Mouse (Mus musculus) spleen, postnatal 4 days (tissue): ENCODE measurements around the gene Gpc5.

Source experiments
- DNase-seq, 2 experiments: peaks; one replicate each; pipeline ENCODE4 v3.0.0; 2022; ENCODE audit warnings: low spot score in 2 of 2

Gene Gpc5

GRCm38 (mm10) chr14:116308541-116308940 lies 1216.5 kb downstream of the Gpc5 start:
- DNase-seq, result no peak

- no peak for DNase-seq
These were observed 1225.5 kb downstream of the Gpc5 start for GRCm38 (mm10) chr14:116317491-116317890.

- no peak for DNase-seq
These were observed 1244.2 kb downstream of the Gpc5 start for GRCm38 (mm10) chr14:116336182-116336581.

DNA sequence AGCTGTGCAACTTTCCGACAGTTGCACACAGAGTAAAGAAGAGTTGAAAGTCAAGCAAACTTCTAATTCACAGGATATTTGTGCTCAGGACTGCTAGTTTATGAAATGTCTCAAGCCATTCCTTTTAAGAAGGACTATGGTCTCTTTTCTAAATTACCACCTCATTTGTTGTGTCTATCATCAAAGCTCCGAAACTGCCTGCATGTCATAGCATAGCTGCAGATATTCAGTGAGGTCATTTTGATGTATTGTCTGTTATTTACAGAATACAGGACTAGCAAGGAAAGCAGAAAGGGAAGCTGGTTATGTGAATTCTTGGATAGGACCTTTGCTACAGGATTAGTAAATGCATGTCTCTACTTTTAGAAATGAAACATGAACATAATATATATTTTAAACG lies 1246.4 kb downstream of the Gpc5 start:
- DNase-seq, result no peak

DNA sequence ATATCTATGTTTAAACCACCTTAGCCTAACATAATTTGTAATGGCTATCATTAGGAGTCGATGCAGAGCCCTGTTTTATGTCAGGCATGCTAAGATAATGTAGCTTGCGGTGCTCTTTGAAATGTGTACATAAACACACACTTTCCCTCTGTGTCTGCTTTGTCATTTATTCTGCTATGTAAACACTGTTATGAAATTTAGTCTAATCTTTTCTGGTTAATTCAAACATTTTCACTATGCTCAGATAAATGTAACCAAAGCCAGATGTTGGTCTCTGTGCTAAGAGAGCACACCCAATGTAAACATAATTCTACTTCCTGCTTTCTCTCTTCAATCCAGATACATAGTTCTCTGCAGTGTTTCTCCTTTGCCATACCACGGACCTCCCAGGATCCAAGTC lies 1256.5 kb downstream of the Gpc5 start:
- DNase-seq, result no peak

DNA sequence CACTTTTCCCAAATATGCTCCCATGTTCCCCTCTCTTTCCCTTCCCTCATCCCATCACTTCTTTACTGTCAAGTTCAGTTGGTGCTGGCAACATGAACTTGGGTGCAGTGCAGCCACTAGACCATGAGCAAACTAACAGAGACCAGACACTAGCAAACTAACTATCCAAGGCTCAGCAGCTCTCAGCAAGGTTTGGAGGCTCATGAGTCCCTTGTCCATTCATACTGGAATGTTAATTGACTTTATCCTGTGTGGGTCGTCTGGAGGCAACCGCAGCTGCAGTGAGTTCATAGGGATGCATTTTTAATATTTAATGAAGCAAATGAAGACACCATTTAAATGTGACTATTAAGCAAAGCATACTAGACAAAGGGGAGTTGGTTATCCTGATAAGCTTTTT lies 1292.6 kb downstream of the Gpc5 start:
- no peak for DNase-seq

DNA sequence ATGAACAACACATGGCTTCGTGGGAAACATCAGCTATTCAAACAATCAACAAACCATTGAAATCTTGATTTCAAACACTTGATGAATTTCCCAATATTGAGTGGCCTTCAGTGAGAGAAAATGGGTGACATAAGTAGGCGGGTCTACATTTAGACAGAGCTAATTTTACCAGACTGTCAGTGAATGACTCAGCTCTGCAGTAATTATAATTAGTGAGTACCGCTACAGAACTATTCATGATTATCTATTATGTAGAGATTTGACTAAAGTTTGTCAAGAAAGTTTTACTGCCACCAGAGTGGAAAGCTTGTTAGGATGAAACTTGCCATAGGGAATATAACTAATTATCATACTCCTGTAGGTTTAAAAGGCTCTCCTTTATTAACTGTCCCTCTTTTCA lies 1323.5 kb downstream of the Gpc5 start:
- no peak for DNase-seq

DNA sequence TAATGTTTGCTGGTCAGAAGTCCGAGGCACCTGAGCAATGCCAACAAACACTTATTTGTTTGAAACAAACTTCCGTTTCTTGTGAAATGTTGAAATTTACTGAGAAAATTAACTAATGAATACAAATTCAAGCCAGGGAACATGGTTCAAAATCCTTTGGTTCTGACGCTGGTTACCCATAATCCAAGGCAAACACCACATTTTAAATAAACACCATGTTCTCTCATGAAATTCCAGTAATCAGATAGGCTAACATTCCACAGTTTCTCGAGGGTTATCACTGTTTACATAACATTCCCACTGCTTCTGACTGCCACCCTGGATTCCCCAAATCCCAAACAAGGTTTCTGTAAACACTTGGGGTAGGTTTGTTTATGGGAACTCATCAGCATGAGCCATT lies 1356.2 kb downstream of the Gpc5 start:
- DNase-seq, result no peak

DNA sequence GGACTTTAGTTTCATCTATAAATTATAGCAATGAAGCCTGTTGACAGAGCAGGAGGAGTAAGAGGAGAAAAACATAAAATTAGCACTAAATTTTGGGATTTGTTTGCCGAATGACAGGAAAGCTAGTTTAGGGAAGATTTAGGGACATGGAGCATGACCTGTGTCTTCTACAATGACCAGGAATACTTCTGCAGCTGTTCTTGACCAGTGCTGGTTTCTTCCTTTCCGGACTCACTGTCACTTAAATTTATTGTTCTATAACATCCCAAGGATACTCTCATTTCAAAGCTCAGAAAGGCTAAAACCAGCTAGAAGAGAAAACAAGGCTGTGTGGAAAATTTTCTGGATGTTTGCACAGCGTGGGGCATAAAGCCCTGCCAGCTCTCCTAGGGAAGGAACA lies 1361.3 kb downstream of the Gpc5 start:
- DNase-seq, result no peak

- no peak for DNase-seq
These were observed 1364.2 kb downstream of the Gpc5 start for GRCm38 (mm10) chr14:116456211-116456610.

DNA sequence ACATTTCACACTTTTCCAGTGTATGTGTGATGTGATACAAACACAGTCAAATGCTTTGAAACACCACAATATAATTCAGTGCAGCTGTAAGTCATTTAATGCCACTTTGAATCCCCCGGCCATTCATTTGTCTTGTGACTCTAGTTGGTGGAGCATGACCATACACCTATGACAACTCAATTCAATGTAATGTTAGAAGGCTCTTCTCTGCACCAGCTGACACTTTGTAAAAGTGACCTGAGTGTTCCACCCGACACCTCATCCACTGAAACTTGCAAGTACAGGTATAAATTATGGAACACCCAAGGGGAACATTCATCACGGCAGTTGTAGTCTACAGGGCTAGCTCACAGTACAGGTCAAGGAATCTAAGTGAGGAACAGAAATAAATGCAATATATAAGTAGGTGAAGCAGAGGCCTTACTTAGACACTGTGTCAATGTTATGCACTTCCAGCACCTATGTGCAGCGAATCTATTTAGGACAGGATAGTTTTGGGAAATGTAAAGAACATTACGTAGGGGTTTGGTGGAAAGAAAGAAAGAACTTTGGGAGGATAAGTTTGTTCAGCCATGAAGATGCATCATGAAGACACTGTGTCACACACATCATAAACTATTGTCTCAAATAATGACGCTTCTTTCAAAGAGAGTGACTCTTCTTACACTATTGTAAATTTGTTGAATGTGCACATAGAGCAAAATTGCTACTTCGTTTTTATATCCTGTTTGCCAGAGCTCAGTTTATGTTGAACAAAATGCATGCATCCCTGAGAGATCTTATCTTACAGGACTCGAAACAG lies 1381.6 kb downstream of the Gpc5 start:
- DNase-seq, result no peak

DNA sequence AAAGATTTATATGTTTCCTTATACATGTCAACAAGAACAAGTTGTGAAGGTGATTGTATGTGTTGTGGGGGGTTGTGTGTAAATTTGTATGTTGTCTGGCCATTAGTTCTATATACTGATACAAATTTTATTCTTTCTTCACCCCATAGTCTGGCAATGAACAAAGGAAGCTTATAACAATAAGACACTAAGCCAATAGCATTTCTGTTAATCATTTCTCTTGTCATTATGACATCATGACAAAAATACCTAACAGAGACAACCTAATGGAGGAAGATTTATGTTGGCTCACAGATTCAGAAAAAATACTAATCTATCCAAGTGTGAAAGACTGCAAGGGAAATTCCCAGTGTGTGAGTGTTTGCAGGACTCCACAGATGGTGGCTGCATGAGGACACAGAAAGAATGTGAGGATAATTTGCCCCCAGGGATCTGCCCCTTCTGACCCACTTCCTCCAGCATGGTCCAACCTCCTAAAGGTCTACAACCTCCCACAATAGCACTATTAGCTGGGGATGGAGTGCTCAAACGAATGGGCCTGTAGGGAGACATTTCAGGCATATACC lies 1402.4 kb downstream of the Gpc5 start:
- no peak for DNase-seq

DNA sequence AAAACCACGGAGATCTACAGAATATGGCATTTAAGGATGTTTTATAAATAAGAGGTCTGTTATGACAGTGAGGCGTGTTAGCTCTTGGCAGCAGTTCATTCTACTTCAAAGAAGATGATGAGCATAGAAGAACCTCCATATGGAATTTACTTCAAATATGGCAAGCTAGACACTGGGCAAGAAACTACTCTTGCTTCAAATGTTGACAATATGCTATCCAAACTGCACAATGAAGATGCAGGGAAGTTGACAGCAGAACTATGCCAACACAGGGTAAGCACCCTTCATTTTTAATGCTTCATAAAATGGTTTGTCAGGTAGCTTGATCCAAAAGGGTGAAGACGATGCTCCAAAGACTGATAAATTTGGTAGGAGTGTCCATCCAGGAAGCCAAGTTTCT lies 1446.2 kb downstream of the Gpc5 start:
- no peak for DNase-seq

DNA sequence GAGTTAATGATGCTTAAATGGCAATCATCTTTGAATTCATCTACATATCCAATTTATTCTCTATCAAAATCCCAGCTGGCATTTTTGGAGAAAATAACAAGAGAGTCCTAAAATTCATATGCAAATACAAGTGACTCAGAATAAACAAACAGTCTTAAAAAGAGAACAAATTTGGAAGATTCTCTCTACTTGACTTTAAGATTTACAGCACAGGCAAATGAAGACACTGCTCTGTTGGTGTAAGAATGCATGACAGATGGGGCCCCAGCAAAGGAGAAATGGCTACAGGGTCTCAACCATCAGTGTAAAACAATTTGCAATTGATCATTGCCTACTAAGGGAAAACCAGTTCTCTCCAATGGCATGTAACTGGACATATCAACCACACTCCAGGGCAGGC lies 1451.7 kb downstream of the Gpc5 start:
- DNase-seq, result no peak

DNA sequence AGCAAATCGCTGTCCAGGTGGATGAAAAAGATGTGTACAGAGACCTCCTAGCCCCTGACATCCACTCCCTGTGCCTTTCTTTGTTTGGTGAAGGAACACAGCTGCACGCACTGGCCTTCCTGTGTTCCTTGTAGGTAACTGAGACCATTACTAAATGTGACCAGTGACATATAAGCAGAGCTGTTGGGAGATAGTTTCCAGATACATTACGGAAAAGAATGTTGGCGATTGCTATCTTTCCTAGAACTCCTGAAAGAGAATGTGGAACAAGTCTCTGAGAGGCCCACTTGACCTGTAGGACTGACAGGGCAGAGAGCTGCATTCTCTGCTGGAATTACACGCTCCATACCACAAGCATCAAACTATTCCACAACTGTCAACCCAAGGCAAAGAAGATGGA lies 1459.4 kb downstream of the Gpc5 start:
- DNase-seq, result no peak

DNA sequence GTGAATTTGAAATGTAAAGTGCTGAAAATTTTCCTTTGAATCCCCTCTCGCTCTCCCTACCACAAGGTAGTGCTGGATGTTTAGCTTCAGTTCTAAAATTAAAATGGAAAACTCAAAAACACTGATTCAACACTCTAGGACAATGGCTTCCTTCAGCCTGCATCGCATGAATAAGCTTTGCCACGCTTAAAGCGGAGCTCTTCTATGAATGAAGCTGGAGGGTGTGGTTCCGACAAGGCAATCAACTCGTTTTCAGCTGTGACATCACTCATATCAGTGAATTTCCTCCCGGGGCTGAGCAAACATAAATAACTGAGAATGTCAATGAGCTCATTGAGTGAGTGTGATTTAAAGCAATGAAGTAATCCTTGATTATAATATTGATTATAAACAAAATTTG lies 1461.3 kb downstream of the Gpc5 start:
- DNase-seq, result no peak

DNA sequence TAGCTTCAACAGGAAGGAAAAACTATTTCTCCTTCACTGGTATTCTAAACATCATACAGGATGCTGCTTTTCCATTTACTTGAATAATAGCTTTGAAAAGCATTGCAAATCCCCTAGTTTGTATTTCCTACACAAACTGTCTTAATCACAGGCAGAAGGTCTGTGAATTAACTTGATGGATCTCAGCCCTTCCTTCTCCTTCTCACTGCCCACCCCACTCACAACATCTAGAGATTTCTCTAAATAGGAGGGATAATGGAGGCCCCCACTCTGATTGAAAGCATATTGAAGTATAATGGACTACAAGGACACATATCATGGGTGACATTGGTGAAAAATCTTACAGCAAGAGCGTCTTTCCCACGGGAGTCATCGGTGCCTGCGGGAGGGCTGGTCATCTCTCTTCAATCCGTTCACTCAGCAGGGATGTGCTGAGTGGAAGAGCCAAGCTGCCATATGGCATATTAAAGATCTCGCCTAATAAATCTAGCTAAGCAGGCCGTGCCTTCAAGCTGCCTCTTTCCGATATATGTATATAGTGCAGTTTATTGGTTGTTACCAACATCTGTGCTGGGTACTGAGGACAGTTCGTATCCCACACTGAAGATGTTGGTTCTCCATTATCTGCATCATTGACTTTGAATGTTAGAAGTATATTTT lies 1466.3 kb downstream of the Gpc5 start:
- no peak for DNase-seq

GRCm38 (mm10) chr14:116559990-116560389 lies 1468.0 kb downstream of the Gpc5 start:
- DNase-seq, result no peak
